Mouse (Mus musculus) layer of hippocampus, postnatal 14 days (tissue): ENCODE results near the gene Sh2d7. TPM values are rescaled to one million over a fixed set of nuclear protein-coding genes. Genes with fewer than 3 reads are reported as not detected.

Experiments
- DNase-seq, 2 experiments: peaks; one replicate each; pipeline ENCODE4 v3.0.0; 2021 to 2022; ENCODE audit warnings: low spot score in 2 of 2, mixed read lengths in 1 of 2
- long read RNA-seq, 2 experiments: library from polyadenylated mRNA; stranded (forward); transcript quantifications; one replicate each; pipeline ENCODE4 v2.0.0; 2021
- total RNA-seq, 2 experiments: library from RNA; stranded (reverse); gene quantifications; 2 replicates each; pipeline ENCODE4 v1.2.3; 2021

The Sh2d7 gene
- total RNA-seq, result under 1 TPM in 1 of 2 experiments, not detected in 1; 0.18 TPM
- long read RNA-seq, experiment 1, result 0 reads
- long read RNA-seq, experiment 2, result 0 reads

GRCm38 (mm10) chr9:54538684-54539083 lies at the start of gene Sh2d7:
Gene Sh2d7 (plus strand): TSS chr9:54538984.
- no peak for DNase-seq

- DNase-seq, result no peak
These were observed 49.2 kb upstream of the Sh2d7 start for GRCm38 (mm10) chr9:54489599-54489998.

- DNase-seq, result no peak
These were observed 48.4 kb upstream of the Sh2d7 start for GRCm38 (mm10) chr9:54490431-54490830.

- DNase-seq, result peak; percentile 6 to 41
These were observed 39.5 kb upstream of the Sh2d7 start for GRCm38 (mm10) chr9:54499291-54499690.

- no peak for DNase-seq
These were observed 39.0 kb upstream of the Sh2d7 start for GRCm38 (mm10) chr9:54499791-54500190.

GRCm38 (mm10) chr9:54500832-54501452 lies 37.8 kb upstream of the Sh2d7 start:
- peak; percentile 31 to 63 for DNase-seq

GRCm38 (mm10) chr9:54501453-54502110 lies 37.2 kb upstream of the Sh2d7 start, which contains the start of gene Dmxl2:
Gene Dmxl2 (minus strand): TSS chr9:54501626.
- DNase-seq, result peak; percentile 87 to 90

GRCm38 (mm10) chr9:54502111-54502495 lies 36.7 kb upstream of the Sh2d7 start:
- DNase-seq, result no peak

GRCm38 (mm10) chr9:54502873-54503272 lies 35.9 kb upstream of the Sh2d7 start:
- no peak for DNase-seq

- no peak for DNase-seq
These were observed 22.8 kb upstream of the Sh2d7 start for GRCm38 (mm10) chr9:54515991-54516390.

- DNase-seq, result no peak
These were observed 19.9 kb upstream of the Sh2d7 start for GRCm38 (mm10) chr9:54518921-54519320.

GRCm38 (mm10) chr9:54520286-54520685 lies 18.5 kb upstream of the Sh2d7 start:
- DNase-seq, result no peak

GRCm38 (mm10) chr9:54527694-54528093 lies 11.1 kb upstream of the Sh2d7 start:
- DNase-seq, result no peak

- no peak for DNase-seq
These were observed 8.8 kb upstream of the Sh2d7 start for GRCm38 (mm10) chr9:54529950-54530349.

GRCm38 (mm10) chr9:54530836-54531235 lies 7.9 kb upstream of the Sh2d7 start:
- no peak for DNase-seq

GRCm38 (mm10) chr9:54531421-54531820 lies 7.4 kb upstream of the Sh2d7 start:
- no peak for DNase-seq

- DNase-seq, result no peak
These were observed 5.9 kb upstream of the Sh2d7 start for GRCm38 (mm10) chr9:54532926-54533325.

- DNase-seq, result peak; percentile 73 to 85
These were observed 4.8 kb upstream of the Sh2d7 start for GRCm38 (mm10) chr9:54533975-54534374.

GRCm38 (mm10) chr9:54536236-54536635 lies 2.5 kb upstream of the Sh2d7 start:
- peak in 1 of 2 experiments; percentile 43 for DNase-seq

GRCm38 (mm10) chr9:54537030-54537429 lies 1.8 kb upstream of the Sh2d7 start:
- DNase-seq, result peak; percentile 47 to 88

- DNase-seq, result no peak
These were observed 1.3 kb upstream of the Sh2d7 start for GRCm38 (mm10) chr9:54537480-54537879.

GRCm38 (mm10) chr9:54538244-54538643 lies 540 bp upstream of the Sh2d7 start:
- no peak for DNase-seq

- no peak for DNase-seq
These were observed 2.0 kb downstream of the Sh2d7 start for GRCm38 (mm10) chr9:54540801-54541200.
